Mouse (Mus musculus): Measurements from ENCODE around the gene Pdzd3. TPM values are rescaled to one million over a fixed set of nuclear protein-coding genes. Genes with fewer than 3 reads are reported as not detected.

The Pdzd3 gene
- polyA plus RNA-seq, 1 experiment from 2014 or later, result 0.38 TPM

GRCm38 (mm10) chr9:44255136-44255521 is 3.9 kb upstream of the Pdzd3 start:
- Histone ChIP-seq H3K4me1 (ENCODE audit: control insufficient read depth, insufficient read depth, low read depth, low read length) (peaks cover 23% of the 10 kb centered on the region), H3K36me3 (ENCODE audit: control insufficient read depth, insufficient read depth, low read length) (no peaks in the 10 kb centered on the region), H3K9ac (ENCODE audit: low read depth, low read length) (peak overlapping the region; percentile 48; the same call in 1 of the 2 replicates), H3K9me3 (ENCODE audit: control insufficient read depth, low read length) (no peaks in the 10 kb centered on the region), H3K4me2 (ENCODE audit: low read length) (no peak overlapping the region; the same call in 1 of the 2 replicates), H3K4me3 (ENCODE audit: low read length) (no peak overlapping the region), H3K27ac (ENCODE audit: low read depth, low read length) (peak overlapping the region; percentile 78), H3K27me3 (replicated peaks; ENCODE audit: control insufficient read depth, insufficient read depth, low read length) (no peaks in the 10 kb centered on the region)
- ATAC-seq, result peak; percentile 31; the same call in 1 of the 2 replicates
- 41% methylated on average over 6 of the region's 6 CpGs for WGBS

GRCm38 (mm10) chr9:44254508-44255135 is 3.4 kb upstream of the Pdzd3 start:
- Histone ChIP-seq H3K4me3 (ENCODE audit: low read length) (no peak overlapping the region), H3K9ac (ENCODE audit: low read depth, low read length) (no peak overlapping the region), H3K9me3 (ENCODE audit: control insufficient read depth, low read length) (no peaks in the 10 kb centered on the region), H3K36me3 (ENCODE audit: control insufficient read depth, insufficient read depth, low read length) (no peaks in the 10 kb centered on the region), H3K27me3 (replicated peaks; ENCODE audit: control insufficient read depth, insufficient read depth, low read length) (no peaks in the 10 kb centered on the region), H3K27ac (ENCODE audit: low read depth, low read length) (peak overlapping the region; percentile 78), H3K4me2 (ENCODE audit: low read length) (no peak overlapping the region; the same call in 1 of the 2 replicates), H3K4me1 (ENCODE audit: control insufficient read depth, insufficient read depth, low read depth, low read length) (peaks cover 26% of the 10 kb centered on the region)
- peak; percentile 83 for ATAC-seq
- WGBS, result 8% methylated on average over 5 of the region's 5 CpGs

- no peak overlapping the region for H3K27ac ChIP-seq (ENCODE audit: low read depth, low read length)
- no peak for ATAC-seq
Measured at GRCm38 (mm10) chr9:44253441-44253840, 2.2 kb upstream of the Pdzd3 start.

GRCm38 (mm10) chr9:44250445-44250844 is 826 bp downstream of the Pdzd3 start:
- H3K27ac ChIP-seq (ENCODE audit: low read depth, low read length), result no peak overlapping the region
- H3K9ac ChIP-seq (ENCODE audit: low read depth, low read length), result no peak overlapping the region
- no peak overlapping the region for H3K4me2 ChIP-seq (ENCODE audit: low read length)
- no peak overlapping the region for H3K4me3 ChIP-seq (ENCODE audit: low read length)
- no peaks in the 10 kb centered on the region; the same call in 1 of the 2 replicates for H3K27me3 ChIP-seq (replicated peaks; ENCODE audit: control insufficient read depth, insufficient read depth, low read length)
- WGBS, result 32% methylated on average over 4 of the region's 4 CpGs
- H3K36me3 ChIP-seq (ENCODE audit: control insufficient read depth, insufficient read depth, low read length), result no peaks in the 10 kb centered on the region
- peaks cover 25% of the 10 kb centered on the region for H3K4me1 ChIP-seq (ENCODE audit: control insufficient read depth, insufficient read depth, low read depth, low read length)
- peak; percentile 18; the same call in 1 of the 2 replicates for ATAC-seq
- no peaks in the 10 kb centered on the region for H3K9me3 ChIP-seq (ENCODE audit: control insufficient read depth, low read length)

More at GRCm38 (mm10) chr9:44253441-44253840, 2.2 kb upstream of the Pdzd3 start:
- Histone ChIP-seq H3K4me3 (ENCODE audit: low read length) (no peak overlapping the region), H3K36me3 (ENCODE audit: control insufficient read depth, insufficient read depth, low read length) (no peaks in the 10 kb centered on the region), H3K9ac (ENCODE audit: low read depth, low read length) (no peak overlapping the region), H3K9me3 (ENCODE audit: control insufficient read depth, low read length) (no peaks in the 10 kb centered on the region), H3K4me1 (ENCODE audit: control insufficient read depth, insufficient read depth, low read depth, low read length) (peaks cover 26% of the 10 kb centered on the region), H3K27me3 (replicated peaks; ENCODE audit: control insufficient read depth, insufficient read depth, low read length) (no peaks in the 10 kb centered on the region), H3K4me2 (ENCODE audit: low read length) (no peak overlapping the region)
- 71% methylated on average over 6 of the region's 6 CpGs for WGBS

- Histone ChIP-seq H3K27me3 (replicated peaks; ENCODE audit: control insufficient read depth, insufficient read depth, low read length) (no peaks in the 10 kb centered on the region; the same call in 1 of the 2 replicates), H3K4me3 (ENCODE audit: low read length) (no peak overlapping the region), H3K36me3 (ENCODE audit: control insufficient read depth, insufficient read depth, low read length) (no peaks in the 10 kb centered on the region), H3K27ac (ENCODE audit: low read depth, low read length) (no peak overlapping the region), H3K9ac (ENCODE audit: low read depth, low read length) (no peak overlapping the region), H3K9me3 (ENCODE audit: control insufficient read depth, low read length) (no peaks in the 10 kb centered on the region), H3K4me1 (ENCODE audit: control insufficient read depth, insufficient read depth, low read depth, low read length) (peaks cover 15% of the 10 kb centered on the region), H3K4me2 (ENCODE audit: low read length) (no peak overlapping the region)
- 43% methylated on average over 26 of the region's 26 CpGs for WGBS
- ATAC-seq, result peak; percentile 70; the same call in 1 of the 2 replicates
Measured at GRCm38 (mm10) chr9:44249181-44250146, 1.8 kb downstream of the Pdzd3 start.

- Histone ChIP-seq H3K4me2 (ENCODE audit: low read length) (no peak overlapping the region), H3K9me3 (ENCODE audit: control insufficient read depth, low read length) (no peaks in the 10 kb centered on the region), H3K27me3 (replicated peaks; ENCODE audit: control insufficient read depth, insufficient read depth, low read length) (no peaks in the 10 kb centered on the region; the same call in 1 of the 2 replicates), H3K27ac (ENCODE audit: low read depth, low read length) (no peak overlapping the region), H3K9ac (ENCODE audit: low read depth, low read length) (no peak overlapping the region), H3K4me3 (ENCODE audit: low read length) (no peak overlapping the region), H3K36me3 (ENCODE audit: control insufficient read depth, insufficient read depth, low read length) (no peaks in the 10 kb centered on the region), H3K4me1 (ENCODE audit: control insufficient read depth, insufficient read depth, low read depth, low read length) (peaks cover 7% of the 10 kb centered on the region; the same call in 1 of the 2 replicates)
- no peak for ATAC-seq
- WGBS, result 88% methylated on average over 6 of the region's 6 CpGs
Measured at GRCm38 (mm10) chr9:44247907-44248306, 3.4 kb downstream of the Pdzd3 start.

- no peaks in the 10 kb centered on the region; the same call in 1 of the 2 replicates for H3K27me3 ChIP-seq (replicated peaks; ENCODE audit: control insufficient read depth, insufficient read depth, low read length)
Measured at GRCm38 (mm10) chr9:44243621-44244020, 7.7 kb downstream of the Pdzd3 start.

GRCm38 (mm10) chr9:44241418-44241817 is 9.9 kb downstream of the Pdzd3 start:
- no peak for ATAC-seq
- no peak overlapping the region for H3K27ac ChIP-seq (ENCODE audit: low read depth, low read length)
- no peak overlapping the region for H3K4me3 ChIP-seq (ENCODE audit: low read length)
- H3K27me3 ChIP-seq (replicated peaks; ENCODE audit: control insufficient read depth, insufficient read depth, low read length), result no peaks in the 10 kb centered on the region; the same call in 1 of the 2 replicates
- no peaks in the 10 kb centered on the region for H3K4me1 ChIP-seq (ENCODE audit: control insufficient read depth, insufficient read depth, low read depth, low read length)
- 75% methylated on average over 9 of the region's 9 CpGs for WGBS
- H3K9me3 ChIP-seq (ENCODE audit: control insufficient read depth, low read length), result no peaks in the 10 kb centered on the region
- no peak overlapping the region for H3K4me2 ChIP-seq (ENCODE audit: low read length)
- no peak overlapping the region for H3K9ac ChIP-seq (ENCODE audit: low read depth, low read length)
- H3K36me3 ChIP-seq (ENCODE audit: control insufficient read depth, insufficient read depth, low read length), result no peaks in the 10 kb centered on the region

More at GRCm38 (mm10) chr9:44243621-44244020, 7.7 kb downstream of the Pdzd3 start:
- Histone ChIP-seq H3K9me3 (ENCODE audit: control insufficient read depth, low read length) (no peaks in the 10 kb centered on the region), H3K4me2 (ENCODE audit: low read length) (no peak overlapping the region), H3K27ac (ENCODE audit: low read depth, low read length) (no peak overlapping the region), H3K9ac (ENCODE audit: low read depth, low read length) (no peak overlapping the region), H3K4me1 (ENCODE audit: control insufficient read depth, insufficient read depth, low read depth, low read length) (no peaks in the 10 kb centered on the region), H3K36me3 (ENCODE audit: control insufficient read depth, insufficient read depth, low read length) (no peaks in the 10 kb centered on the region), H3K4me3 (ENCODE audit: low read length) (no peak overlapping the region)
- no peak for ATAC-seq
- 56% methylated on average over 2 of the region's 2 CpGs for WGBS

- H3K4me1 ChIP-seq (ENCODE audit: control insufficient read depth, insufficient read depth, low read depth, low read length), result no peaks in the 10 kb centered on the region
- H3K9me3 ChIP-seq (ENCODE audit: control insufficient read depth, low read length), result no peaks in the 10 kb centered on the region
- H3K9ac ChIP-seq (ENCODE audit: low read depth, low read length), result no peak overlapping the region
- no peak overlapping the region for H3K4me2 ChIP-seq (ENCODE audit: low read length)
- ATAC-seq, result no peak
- H3K36me3 ChIP-seq (ENCODE audit: control insufficient read depth, insufficient read depth, low read length), result no peaks in the 10 kb centered on the region
- H3K27ac ChIP-seq (ENCODE audit: low read depth, low read length), result no peak overlapping the region
- 47% methylated on average over 5 of the region's 5 CpGs for WGBS
- no peaks in the 10 kb centered on the region; the same call in 1 of the 2 replicates for H3K27me3 ChIP-seq (replicated peaks; ENCODE audit: control insufficient read depth, insufficient read depth, low read length)
- H3K4me3 ChIP-seq (ENCODE audit: low read length), result no peak overlapping the region
Measured at GRCm38 (mm10) chr9:44240911-44241310, 10.4 kb downstream of the Pdzd3 start.
